Mouse (Mus musculus) brain, embryonic 14.5 days (tissue): ENCODE data around the gene Lasp1.

Source experiments
- CTCF ChIP-seq: fragments of 200-500 bp; IDR thresholded peaks from 2 replicates; pipeline ENCODE4 v1.5.1; 2012; ENCODE audit warnings: inconsistent platforms, mild to moderate bottlenecking, moderate library complexity, borderline replicate concordance; ENCODE audit not compliant: insufficient read depth, insufficient read length; ENCODE audit errors: extremely low read depth
- POLR2A ChIP-seq: fragments of 200-500 bp; IDR thresholded peaks from 2 replicates; pipeline ENCODE4 v1.6.1; 2012; ENCODE audit warnings: mild to moderate bottlenecking, inconsistent platforms, borderline replicate concordance; ENCODE audit not compliant: poor library complexity, insufficient read depth, insufficient read length, severe bottlenecking; ENCODE audit errors: extremely low read depth

DNA sequence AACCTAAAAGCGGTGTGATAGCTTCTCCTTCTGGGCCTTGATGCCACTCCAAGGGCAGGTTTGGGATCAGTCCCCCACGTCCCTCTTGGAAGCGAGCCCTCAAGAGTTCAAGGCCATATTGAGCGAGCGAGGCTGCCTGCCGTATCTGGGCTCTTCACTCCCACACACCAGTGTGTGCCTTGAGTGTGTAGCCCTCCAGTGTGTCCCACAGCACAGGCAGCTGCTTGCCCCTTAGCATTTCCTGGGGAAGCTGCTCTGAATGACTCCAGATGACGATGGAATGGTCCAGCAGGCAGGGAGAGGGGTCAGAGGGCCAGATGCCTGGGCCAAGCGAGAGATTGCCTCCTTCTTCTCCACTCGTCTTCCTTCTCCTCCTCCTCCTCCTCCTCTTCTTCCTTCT, 18.1 kb downstream of the Lasp1 start:
- TF ChIP-seq POLR2A (no peak), CTCF (no peak)
